ENCODE assay signal across 9 mouse cellular contexts in genomic region chr2:61058545-61059235, GRCm38 (mm10).
A peak's percentile ranks its signal among the peaks of the same experiment; 100 is the strongest.
DNase-seq lines count a peak whose midpoint lies in the region; ATAC-seq lines count a peak whose summit lies in the region.
"Had no signal": no experiment of that assay in that cellular context is flagged by ENCODE, and none has a peak within 500 bp of the region (broad histone marks: within the 10 kb centered on the region; RNA-seq: fewer than 3 reads in every experiment).

No protein-coding gene starts in this region.

- no peaks in the 10 kb centered on the region for H3K9me3 ChIP-seq in embryonic facial prominence, embryonic 15.5 days (replicated peaks)

- peak overlapping the region; percentile 44 for H3K27ac ChIP-seq in embryonic facial prominence, embryonic 15.5 days (replicated peaks)

- peak; percentile 21 for DNase-seq in cerebellum, adult 9-10 months
- DNase-seq in cerebellum, postnatal 4 days (ENCODE audit: low spot score in 2 of 2) = no peak
- peak; percentile 11 to 25 for DNase-seq in left cerebral cortex, postnatal 14 days (ENCODE audit: low spot score in 2 of 2)
- DNase-seq in left cerebral cortex, adult 8-10 months (ENCODE audit: low spot score in 2 of 2) = no peak
- DNase-seq in lung, postnatal 36 days = peak; percentile 12
- no peak for DNase-seq in layer of hippocampus, adult 11-12 months (ENCODE audit: low spot score)
- no peak for DNase-seq in right cerebral cortex, adult 18-20 months
- DNase-seq: liver, postnatal 0 days had no signal

- no peak overlapping the region for H3K4me3 ChIP-seq in embryonic facial prominence, embryonic 15.5 days (replicated peaks)

- 0 out of 2 replicates have a peak overlapping the region, but pooled peaks have one; percentile 12 for H3K4me2 ChIP-seq in embryonic facial prominence, embryonic 15.5 days (replicated peaks)

- WGBS in embryonic facial prominence, embryonic 15.5 days = 12% methylated on average over 6 of the region's 6 CpGs

- intact Hi-C loops in left cerebral cortex, postnatal 14 days (cut with DNase I) = no loop called here

- no peak for ATAC-seq in embryonic facial prominence, embryonic 15.5 days (ENCODE audit: insufficient number of reproducible peaks, low FRiP score, low TSS enrichment, low read depth)
- ATAC-seq: liver, postnatal 0 days had no signal

- peaks cover 16% of the 10 kb centered on the region for H3K4me1 ChIP-seq in embryonic facial prominence, embryonic 15.5 days

- no peak overlapping the region for H3K9ac ChIP-seq in embryonic facial prominence, embryonic 15.5 days
- H3K9ac ChIP-seq: liver, postnatal 0 days had no signal

- no peaks in the 10 kb centered on the region for H3K36me3 ChIP-seq in embryonic facial prominence, embryonic 15.5 days

- no peaks in the 10 kb centered on the region for H3K27me3 ChIP-seq in embryonic facial prominence, embryonic 15.5 days

Comparison
In these comparisons a context has a peak if more than half of its experiments do, and no peak if none do; other contexts are left out.
1. DNase-seq: peak in cerebellum, adult 9-10 months (single experiment), left cerebral cortex, postnatal 14 days (2 of 2) and lung, postnatal 36 days (single experiment); none in cerebellum, postnatal 4 days (0 of 2), left cerebral cortex, adult 8-10 months (0 of 2), layer of hippocampus, adult 11-12 months (single experiment) and right cerebral cortex, adult 18-20 months (single experiment).